Mouse (Mus musculus): ENCODE data around the gene Clps.

- TF ChIP-seq GATA1 (IDR thresholded peaks at IDR 0.05; ENCODE audit: borderline replicate concordance, low read length), result no peak
- no peak for TF ChIP-seq FLI1 (IDR thresholded peaks at IDR 0.05; ENCODE audit: low read length)
Measured at GRCm38 (mm10) chr17:28510445-28511342, 49.9 kb downstream of the Clps start.

Measured in megakaryocyte, embryonic 14.5 days (primary cell).